In genomic region chr2:35272881-35273280, GRCm38 (mm10) we compare ENCODE assay signal across 13 mouse cellular contexts. TPM values are rescaled to one million over a fixed set of nuclear protein-coding genes. Genes with fewer than 3 reads are reported as not detected.
DNase-seq lines count a peak whose midpoint lies in the region; ATAC-seq and TF ChIP-seq lines count a peak whose summit lies in the region.
"Had no signal": no experiment of that assay in that cellular context is flagged by ENCODE, and none has a peak within 500 bp of the region (broad histone marks: within the 10 kb centered on the region; RNA-seq: fewer than 3 reads in every experiment).

No protein-coding gene starts in this region.

- no peaks in the 10 kb centered on the region for H3K27me3 ChIP-seq in heart, embryonic 13.5 days (replicated peaks)
- no peaks in the 10 kb centered on the region for H3K27me3 ChIP-seq in heart, embryonic 12.5 days (replicated peaks)
- no peaks in the 10 kb centered on the region for H3K27me3 ChIP-seq in lung, embryonic 15.5 days
- H3K27me3 ChIP-seq in intestine, embryonic 14.5 days (replicated peaks; ENCODE audit: control insufficient read depth, insufficient read depth, low read length) = no peaks in the 10 kb centered on the region
- H3K27me3 ChIP-seq in stomach, postnatal 0 days (ENCODE audit: control insufficient read depth, insufficient read depth, low read length) = no peaks in the 10 kb centered on the region
- no peaks in the 10 kb centered on the region for H3K27me3 ChIP-seq in liver, postnatal 0 days (ENCODE audit: insufficient read depth, low read length)
- H3K27me3 ChIP-seq: Patski had no signal

- H3K9me3 ChIP-seq in heart, embryonic 13.5 days = no peaks in the 10 kb centered on the region
- H3K9me3 ChIP-seq in heart, embryonic 12.5 days (replicated peaks) = no peaks in the 10 kb centered on the region
- H3K9me3 ChIP-seq in lung, embryonic 15.5 days = no peaks in the 10 kb centered on the region
- H3K9me3 ChIP-seq in intestine, embryonic 14.5 days (ENCODE audit: control insufficient read depth, low read length) = no peaks in the 10 kb centered on the region
- no peaks in the 10 kb centered on the region for H3K9me3 ChIP-seq in stomach, postnatal 0 days (ENCODE audit: control insufficient read depth, low read length)
- H3K9me3 ChIP-seq in liver, postnatal 0 days (ENCODE audit: low read length) = no peaks in the 10 kb centered on the region
- H3K9me3 ChIP-seq: midbrain, embryonic 10.5 days had no signal

- peaks cover 88% of the 10 kb centered on the region for H3K4me1 ChIP-seq in heart, embryonic 13.5 days
- H3K4me1 ChIP-seq in heart, embryonic 12.5 days (replicated peaks) = peaks cover 76% of the 10 kb centered on the region
- peaks cover 61% of the 10 kb centered on the region for H3K4me1 ChIP-seq in lung, embryonic 15.5 days
- H3K4me1 ChIP-seq in intestine, embryonic 14.5 days (replicated peaks; ENCODE audit: control insufficient read depth, insufficient read depth, low read length) = peaks cover 38% of the 10 kb centered on the region
- H3K4me1 ChIP-seq in stomach, postnatal 0 days (replicated peaks; ENCODE audit: control insufficient read depth, insufficient read depth) = peaks cover 37% of the 10 kb centered on the region
- H3K4me1 ChIP-seq in liver, postnatal 0 days (ENCODE audit: insufficient read depth) = peaks cover 6% of the 10 kb centered on the region

- ATAC-seq in heart, embryonic 13.5 days (ENCODE audit: extremely low read depth, insufficient number of reproducible peaks, low FRiP score, low TSS enrichment) = no peak
- ATAC-seq in heart, embryonic 12.5 days (ENCODE audit: insufficient number of reproducible peaks, low FRiP score) = no peak
- ATAC-seq in lung, embryonic 15.5 days (ENCODE audit: borderline replicate concordance, extremely low read depth, low FRiP score, low TSS enrichment) = no peak
- ATAC-seq in intestine, embryonic 14.5 days (replicated peaks; ENCODE audit: low FRiP score, low TSS enrichment, low read depth) = no peak
- ATAC-seq in stomach, postnatal 0 days (ENCODE audit: low FRiP score, low TSS enrichment) = no peak
- ATAC-seq in liver, postnatal 0 days = no peak
- ATAC-seq: Patski had no signal

- H3K4me3 ChIP-seq in heart, embryonic 13.5 days = no peak overlapping the region
- H3K4me3 ChIP-seq in heart, embryonic 12.5 days = no peak overlapping the region
- H3K4me3 ChIP-seq in lung, embryonic 15.5 days = no peak overlapping the region
- H3K4me3 ChIP-seq in intestine, embryonic 14.5 days (ENCODE audit: low read depth, low read length) = no peak overlapping the region
- no peak overlapping the region for H3K4me3 ChIP-seq in stomach, postnatal 0 days (ENCODE audit: low read depth, low read length)
- no peak overlapping the region for H3K4me3 ChIP-seq in liver, postnatal 0 days (ENCODE audit: low read depth, low read length)
- H3K4me3 ChIP-seq: midbrain, embryonic 10.5 days had no signal

- no peak for DNase-seq in lung, postnatal 25 days (ENCODE audit: low spot score)
- no peak for DNase-seq in intestine, embryonic 14.5 days (ENCODE audit: low spot score)
- no peak for DNase-seq in stomach, postnatal 0 days (ENCODE audit: low spot score)
- no peak for DNase-seq in liver, postnatal 0 days
- DNase-seq in liver = no peak
- DNase-seq: B cell, adult 2 months; cerebellum, postnatal 25 days; forebrain, postnatal 0 days had no signal

- TF ChIP-seq CTCF in stomach, postnatal 0 days (IDR thresholded peaks at IDR 0.05; ENCODE audit: low read depth) = no peak
- TF ChIP-seq CTCF in liver, postnatal 0 days (IDR thresholded peaks at IDR 0.05; ENCODE audit: low read depth) = no peak

- no peak for TF ChIP-seq EP300 in stomach, postnatal 0 days (optimal IDR thresholded peaks at IDR 0.05)
- TF ChIP-seq EP300 in liver, postnatal 0 days (IDR thresholded peaks at IDR 0.05; ENCODE audit: low read depth) = no peak

- H3K4me2 ChIP-seq in heart, embryonic 13.5 days = no peak overlapping the region
- no peak overlapping the region for H3K4me2 ChIP-seq in heart, embryonic 12.5 days
- H3K4me2 ChIP-seq in lung, embryonic 15.5 days = no peak overlapping the region
- H3K4me2 ChIP-seq in intestine, embryonic 14.5 days (ENCODE audit: low read length) = no peak overlapping the region
- no peak overlapping the region for H3K4me2 ChIP-seq in stomach, postnatal 0 days (replicated peaks; ENCODE audit: low read depth)
- H3K4me2 ChIP-seq in liver, postnatal 0 days (ENCODE audit: low read depth, low read length) = no peak overlapping the region

- no peaks in the 10 kb centered on the region for H3K36me3 ChIP-seq in heart, embryonic 13.5 days
- H3K36me3 ChIP-seq in heart, embryonic 12.5 days = no peaks in the 10 kb centered on the region
- H3K36me3 ChIP-seq in lung, embryonic 15.5 days = no peaks in the 10 kb centered on the region
- no peaks in the 10 kb centered on the region for H3K36me3 ChIP-seq in intestine, embryonic 14.5 days (ENCODE audit: control insufficient read depth, insufficient read depth, low read length)
- no peaks in the 10 kb centered on the region for H3K36me3 ChIP-seq in stomach, postnatal 0 days (ENCODE audit: control insufficient read depth, insufficient read depth, low read length)
- H3K36me3 ChIP-seq in liver, postnatal 0 days (replicated peaks; ENCODE audit: insufficient read depth, low read length) = no peaks in the 10 kb centered on the region
- H3K36me3 ChIP-seq: midbrain, embryonic 10.5 days had no signal

- 81% methylated on average over 6 of the region's 6 CpGs for WGBS in heart, embryonic 13.5 days
- 80% methylated on average over 6 of the region's 6 CpGs for WGBS in heart, embryonic 12.5 days
- 77% methylated on average over 6 of the region's 6 CpGs for WGBS in lung, embryonic 15.5 days
- WGBS in intestine, embryonic 14.5 days = 86% methylated on average over 6 of the region's 6 CpGs
- 70% methylated on average over 6 of the region's 6 CpGs for WGBS in stomach, postnatal 0 days
- WGBS in liver, postnatal 0 days (ENCODE audit: insufficient replicate concordance) = 78% methylated on average over 6 of the region's 6 CpGs

- H3K9ac ChIP-seq in heart, embryonic 13.5 days = no peak overlapping the region
- H3K9ac ChIP-seq in heart, embryonic 12.5 days = no peak overlapping the region
- no peak overlapping the region for H3K9ac ChIP-seq in lung, embryonic 15.5 days
- no peak overlapping the region for H3K9ac ChIP-seq in intestine, embryonic 14.5 days (ENCODE audit: low read length)
- no peak overlapping the region for H3K9ac ChIP-seq in stomach, postnatal 0 days (ENCODE audit: low read length)
- H3K9ac ChIP-seq in liver, postnatal 0 days (replicated peaks) = no peak overlapping the region
- H3K9ac ChIP-seq: forebrain, postnatal 0 days had no signal

- H3K27ac ChIP-seq in heart, embryonic 13.5 days (replicated peaks) = peak overlapping the region; percentile 79
- no peak overlapping the region for H3K27ac ChIP-seq in heart, embryonic 12.5 days (ENCODE audit: poor library complexity, severe bottlenecking)
- H3K27ac ChIP-seq in lung, embryonic 15.5 days = peak overlapping the region; percentile 84
- H3K27ac ChIP-seq in intestine, embryonic 14.5 days (ENCODE audit: low read depth) = peak overlapping the region; percentile 69; the same call in 1 of the 2 replicates
- peak overlapping the region; percentile 95 for H3K27ac ChIP-seq in stomach, postnatal 0 days (replicated peaks)
- H3K27ac ChIP-seq in liver, postnatal 0 days (ENCODE audit: low read depth) = no peak overlapping the region
- H3K27ac ChIP-seq: midbrain, embryonic 10.5 days had no signal

RNA-seq across cellular contexts. Expression of gene Gsn, which starts 16.7 kb away (rescaled TPM):
- polyA plus RNA-seq in heart, embryonic 13.5 days (2015; fragmentation: Nextera tagmentation; extraction: Ambion mirVana) = 205 and 215 TPM in 2 replicates
- polyA plus RNA-seq in heart, embryonic 12.5 days (2016; fragmentation: Nextera tagmentation; extraction: Ambion mirVana) = 186 and 190 TPM in 2 replicates
- polyA plus RNA-seq in lung, embryonic 15.5 days (2015; fragmentation: Nextera tagmentation; extraction: Ambion mirVana) = 170 and 187 TPM in 2 replicates
- 190 and 194 TPM in 2 replicates for polyA plus RNA-seq in intestine, embryonic 14.5 days (2014; fragmentation: Nextera tagmentation; extraction: Ambion mirVana)
- 398 and 433 TPM in 2 replicates for polyA plus RNA-seq in stomach, postnatal 0 days (2015; fragmentation: Nextera tagmentation; extraction: Ambion mirVana)
- polyA plus RNA-seq in liver, postnatal 0 days (2015; fragmentation: Nextera tagmentation; extraction: Ambion mirVana) = 56.1 and 59.7 TPM in 2 replicates

Comparison
In these comparisons a context has a peak if more than half of its experiments do, and no peak if none do; other contexts are left out.
1. H3K27ac ChIP-seq: peak in heart, embryonic 13.5 days (single experiment), lung, embryonic 15.5 days (single experiment), intestine, embryonic 14.5 days (single experiment) and stomach, postnatal 0 days (single experiment); none in heart, embryonic 12.5 days (single experiment) and liver, postnatal 0 days (single experiment).